Mouse (Mus musculus) olfactory bulb, adult 2 months (tissue): ENCODE data around the gene Plcd1.

Source experiments
- CTCF ChIP-seq: fragments of 200-500 bp; IDR thresholded peaks from 2 replicates; pipeline ENCODE4 v1.5.1; 2012; ENCODE audit warnings: low read depth, mild to moderate bottlenecking, low read length, moderate library complexity; ENCODE audit not compliant: insufficient read depth
- POLR2A ChIP-seq: fragments of 200-500 bp; IDR thresholded peaks from 2 replicates; pipeline ENCODE4 v1.6.1; 2012; ENCODE audit warnings: mild to moderate bottlenecking, low read depth, low read length, moderate library complexity; ENCODE audit not compliant: insufficient read depth

- TF ChIP-seq CTCF (no peak), POLR2A (0 out of 2 replicates have a peak, but pooled peaks have one; percentile 9)
These were observed 5.0 kb downstream of the Plcd1 start for GRCm38 (mm10) chr9:119088148-119088801.
